10 mouse cellular contexts compared by ENCODE assay signal in the genomic region with DNA sequence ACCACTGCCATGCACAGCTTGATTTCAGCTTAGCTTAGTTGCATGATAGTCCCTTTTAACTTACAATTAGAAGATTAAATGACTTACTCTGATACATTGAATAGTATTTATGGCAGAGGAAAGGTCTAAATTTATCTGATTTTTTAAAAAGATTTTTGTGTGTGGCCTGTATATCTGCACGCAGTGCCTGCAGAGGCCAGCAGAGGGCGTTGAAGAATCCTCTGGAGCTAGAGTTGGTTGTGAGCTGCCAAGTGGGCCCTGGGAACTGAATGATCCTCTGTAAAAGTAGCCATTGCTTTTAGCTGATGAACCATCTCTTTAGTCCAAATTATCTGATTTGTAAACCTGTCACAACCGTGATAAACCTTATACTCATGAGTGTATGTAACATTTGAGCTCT. TPM values are rescaled to one million over a fixed set of nuclear protein-coding genes. Genes with fewer than 3 reads are reported as not detected.
A peak's percentile ranks its signal among the peaks of the same experiment; 100 is the strongest.
DNase-seq lines count a peak whose midpoint lies in the region; ATAC-seq lines count a peak whose summit lies in the region.
"Had no signal": no experiment of that assay in that cellular context is flagged by ENCODE, and none has a peak within 500 bp of the region (broad histone marks: within the 10 kb centered on the region; RNA-seq: fewer than 3 reads in every experiment).

No protein-coding gene starts in this region.

- no peak overlapping the region for H3K27ac ChIP-seq in limb, embryonic 10.5 days
- no peak overlapping the region for H3K27ac ChIP-seq in heart, embryonic 11.5 days (ENCODE audit: low read depth, low read length)

- no peaks in the 10 kb centered on the region for H3K27me3 ChIP-seq in limb, embryonic 10.5 days (ENCODE audit: low read depth, poor library complexity, severe bottlenecking)
- H3K27me3 ChIP-seq in heart, embryonic 11.5 days (ENCODE audit: control insufficient read depth, insufficient read depth, low read length), result no peaks in the 10 kb centered on the region

- DNase-seq in adrenal gland, adult 2 months, result peak; percentile 8
- no peak for DNase-seq in adrenal gland, postnatal 4 days (ENCODE audit: low spot score in 2 of 2)
- DNase-seq in left cerebral cortex, postnatal 4 days, result peak; percentile 11
- DNase-seq in left cerebral cortex, adult 9 months (ENCODE audit: low spot score in 2 of 2), result no peak
- peak; percentile 30 for DNase-seq in c-Kit-positive CD71-negative TER-119-negative erythroid progenitor cells, embryonic 14.5 days (ENCODE audit: low read depth)
- peak; percentile 57 for DNase-seq in limb, embryonic 10.5 days (ENCODE audit: low spot score)
- DNase-seq in thymus, postnatal 14 days, result peak; percentile 72

- no peaks in the 10 kb centered on the region for H3K4me1 ChIP-seq in limb, embryonic 10.5 days
- no peaks in the 10 kb centered on the region for H3K4me1 ChIP-seq in heart, embryonic 11.5 days (ENCODE audit: control insufficient read depth, insufficient read depth, low read length)

- no peaks in the 10 kb centered on the region for H3K9me3 ChIP-seq in limb, embryonic 10.5 days (replicated peaks)
- H3K9me3 ChIP-seq in heart, embryonic 11.5 days (replicated peaks; ENCODE audit: control insufficient read depth, low read length), result no peaks in the 10 kb centered on the region

- H3K36me3 ChIP-seq in limb, embryonic 10.5 days, result no peaks in the 10 kb centered on the region
- no peaks in the 10 kb centered on the region for H3K36me3 ChIP-seq in heart, embryonic 11.5 days (ENCODE audit: control insufficient read depth, insufficient read depth, low read length)

- no peak overlapping the region for H3K9ac ChIP-seq in heart, embryonic 11.5 days (ENCODE audit: low read depth, low read length)

- H3K4me3 ChIP-seq in limb, embryonic 10.5 days, result no peak overlapping the region
- H3K4me3 ChIP-seq in heart, embryonic 11.5 days (ENCODE audit: low read depth, low read length), result no peak overlapping the region
- H3K4me3 ChIP-seq: myocyte had no signal

- WGBS in limb, embryonic 10.5 days, result 36% methylated on average over 3 of the region's 3 CpGs
- WGBS in heart, embryonic 11.5 days (ENCODE audit: insufficient replicate concordance), result 45% methylated on average over 3 of the region's 3 CpGs

- no peak overlapping the region for H3K4me2 ChIP-seq in heart, embryonic 11.5 days

- intact Hi-C loops in left cerebral cortex, postnatal 4 days (cut with DNase I), result loop anchor here (10.0 kb wide), 1 partner anchor 96 kb away; no protein-coding TSS in a partner anchor

- ATAC-seq in heart, embryonic 11.5 days (replicated peaks; ENCODE audit: insufficient number of reproducible peaks, low FRiP score, low TSS enrichment), result no peak

RNA-seq across cellular contexts. Expression of gene Smyd1, which starts 23.3 kb away (rescaled TPM):
- under 1 TPM in 1 of 2 experiments, not detected in 1; 0.41 TPM for total RNA-seq in adrenal gland, adult 2 months (2021)
- polyA plus RNA-seq in adrenal gland, adult 2 months (2012; rRNA removed), result 0.09 TPM in 2 replicates
- 1 to 10 TPM; 2.7 to 6.3 TPM for total RNA-seq in adrenal gland, postnatal 4 days (2021)
- total RNA-seq in left cerebral cortex, postnatal 4 days (2021), result 1 to 10 TPM; 1.8 to 2.3 TPM
- polyA plus RNA-seq in limb, embryonic 10.5 days (2016; fragmentation: Nextera tagmentation; extraction: Ambion mirVana), result 0.24 and 0.35 TPM in 2 replicates
- polyA plus RNA-seq in heart, embryonic 11.5 days (2014; fragmentation: Nextera tagmentation; extraction: Ambion mirVana), result 136 and 164 TPM in 2 replicates

RNA-seq across cellular contexts. Expression of gene Cd8b1, which starts 23.8 kb away (rescaled TPM):
- total RNA-seq in adrenal gland, adult 2 months (2021), result under 1 TPM in 1 of 2 experiments, not detected in 1; 0.24 TPM
- polyA plus RNA-seq in adrenal gland, adult 2 months (2012; rRNA removed), result 0.11 and 0.12 TPM in 2 replicates
- total RNA-seq in adrenal gland, postnatal 4 days (2021), result not detected
- total RNA-seq in left cerebral cortex, postnatal 4 days (2021), result not detected
- 0.19 TPM in 1 of 2 replicates, not detected in the other for polyA plus RNA-seq in limb, embryonic 10.5 days (2016; fragmentation: Nextera tagmentation; extraction: Ambion mirVana)
- polyA plus RNA-seq in heart, embryonic 11.5 days (2014; fragmentation: Nextera tagmentation; extraction: Ambion mirVana), result not detected in 2 replicates
- polyA plus RNA-seq: C2C12, myocyte had no signal

RNA-seq across cellular contexts. Expression of gene Krcc1, which starts 27.3 kb away (rescaled TPM):
- 10 to 100 TPM; 75.5 to 82.3 TPM for total RNA-seq in adrenal gland, adult 2 months (2021)
- polyA plus RNA-seq in adrenal gland, adult 2 months (2012; rRNA removed), result 3.1 and 3.2 TPM in 2 replicates
- 10 to 100 TPM; 48.8 to 55.4 TPM for total RNA-seq in adrenal gland, postnatal 4 days (2021)
- total RNA-seq in left cerebral cortex, postnatal 4 days (2021), result 10 to 100 TPM; 11.0 to 12.2 TPM
- 27.0 and 32.0 TPM in 2 replicates for polyA plus RNA-seq in limb, embryonic 10.5 days (2016; fragmentation: Nextera tagmentation; extraction: Ambion mirVana)
- 60.2 and 65.1 TPM in 2 replicates for polyA plus RNA-seq in heart, embryonic 11.5 days (2014; fragmentation: Nextera tagmentation; extraction: Ambion mirVana)

Comparison
In these comparisons a context has a peak if more than half of its experiments do, and no peak if none do; other contexts are left out.
1. DNase-seq: peak in adrenal gland, adult 2 months (single experiment), left cerebral cortex, postnatal 4 days (single experiment), c-Kit-positive CD71-negative TER-119-negative erythroid progenitor cells, embryonic 14.5 days (single experiment), limb, embryonic 10.5 days (single experiment) and thymus, postnatal 14 days (single experiment); none in adrenal gland, postnatal 4 days (0 of 2) and left cerebral cortex, adult 9 months (0 of 2).